Mouse (Mus musculus) CH12.LX (cell line): ENCODE results near the gene Mtmr10. TPM values are rescaled to one million over a fixed set of nuclear protein-coding genes. Genes with fewer than 3 reads are reported as not detected.

Source experiments
- DNase-seq: peaks from one replicate; pipeline ENCODE4 v3.0.0-alpha.2; 2013; ENCODE audit errors: extremely low read depth
- H3K27ac ChIP-seq: 2 replicates; pipeline ENCODE4 v1.5.1; 2012; ENCODE audit warnings: low read depth, mild to moderate bottlenecking, control low read depth, moderate library complexity; ENCODE audit not compliant: insufficient read depth
- H3K27me3 ChIP-seq: replicated peaks from 2 replicates; pipeline ENCODE3; 2012; ENCODE audit warnings: inconsistent platforms
- H3K36me3 ChIP-seq, 2 experiments: replicated peaks in 1 of 2; 2 replicates each; pipeline versions ENCODE3 to v1.6.1; 2012; ENCODE audit warnings: inconsistent platforms in 1 of 2, low read length in 1 of 2, mild to moderate bottlenecking in 1 of 2, mixed read lengths in 1 of 2, moderate library complexity in 1 of 2; ENCODE audit not compliant: control insufficient read depth in 1 of 2, insufficient read depth in 1 of 2
- H3K4me1 ChIP-seq, 2 experiments: 2 replicates each; pipeline ENCODE4 v1.6.1; 2012; ENCODE audit warnings: inconsistent platforms in 1 of 2, moderate library complexity in 1 of 2; ENCODE audit not compliant: insufficient read depth in 2 of 2, control insufficient read depth in 1 of 2
- H3K4me2 ChIP-seq: 2 replicates; pipeline ENCODE4 v1.6.1; 2012; ENCODE audit warnings: low read depth, mild to moderate bottlenecking, control low read depth; ENCODE audit not compliant: poor library complexity, insufficient read depth, severe bottlenecking
- H3K4me3 ChIP-seq, 3 experiments: fragments of 150-350 bp in 1 of 3; sonication (generic) in 1 of 3; replicated peaks in 1 of 3; 2 replicates each; pipeline versions ENCODE3 to v1.5.1; 2011 to 2012; ENCODE audit warnings: low read depth in 2 of 3, low read length in 2 of 3, mild to moderate bottlenecking in 2 of 3, moderate library complexity in 2 of 3, control low read depth in 1 of 3, improper control_type of control experiment in 1 of 3, inconsistent platforms in 1 of 3, mixed read lengths in 1 of 3; ENCODE audit not compliant: poor library complexity in 1 of 3
- H3K79me2 ChIP-seq: replicated peaks from 2 replicates; pipeline ENCODE4 v1.6.1; 2012; ENCODE audit warnings: mild to moderate bottlenecking, moderate library complexity; ENCODE audit not compliant: control insufficient read depth, poor library complexity, insufficient read depth, severe bottlenecking; ENCODE audit errors: extremely low read depth
- H3K9ac ChIP-seq: 2 replicates; pipeline ENCODE4 v1.6.1; 2012; ENCODE audit warnings: low read depth, mild to moderate bottlenecking, control low read depth, moderate library complexity; ENCODE audit not compliant: insufficient read depth
- H3K9me3 ChIP-seq: replicated peaks from 2 replicates; pipeline ENCODE3; 2012; ENCODE audit warnings: low read length, inconsistent platforms, mixed read lengths
- BHLHE40 ChIP-seq: IDR thresholded peaks from 2 replicates; pipeline ENCODE4 v1.6.1; 2011; ENCODE audit warnings: mild to moderate bottlenecking, low read depth, low read length, improper control_type of control experiment
- CTCF ChIP-seq, 2 experiments: IDR thresholded peaks in 1 of 2; conservative IDR thresholded peaks in 1 of 2; 2 replicates each; pipeline ENCODE4 v1.5.1; 2011 to 2012; ENCODE audit warnings: low read depth in 2 of 2, low read length in 2 of 2, improper control_type of control experiment in 1 of 2, inconsistent platforms in 1 of 2, mild to moderate bottlenecking in 1 of 2, moderate library complexity in 1 of 2
- EP300 ChIP-seq: IDR thresholded peaks from 2 replicates; pipeline ENCODE4 v1.6.1; 2011; ENCODE audit warnings: low read length, improper control_type of control experiment
- IRF4 ChIP-seq: IDR thresholded peaks from 2 replicates; pipeline ENCODE4 v1.6.1; 2014; ENCODE audit warnings: low read depth, mild to moderate bottlenecking, inconsistent platforms, low read length, improper control_type of control experiment
- JUND ChIP-seq: conservative IDR thresholded peaks from 2 replicates; pipeline ENCODE4 v1.6.1; 2011; ENCODE audit warnings: low read depth, low read length, improper control_type of control experiment
- MAZ ChIP-seq: IDR thresholded peaks from 2 replicates; pipeline ENCODE4 v1.6.1; 2012; ENCODE audit warnings: low read depth, mild to moderate bottlenecking, inconsistent platforms, low read length, improper control_type of control experiment, moderate library complexity
- MEF2A ChIP-seq: IDR thresholded peaks from 2 replicates; pipeline ENCODE4 v1.6.1; 2014; ENCODE audit warnings: low read depth, mild to moderate bottlenecking, inconsistent platforms, low read length, improper control_type of control experiment, borderline replicate concordance
- MXI1 ChIP-seq: IDR thresholded peaks from 2 replicates; pipeline ENCODE4 v1.6.1; 2011; ENCODE audit warnings: mild to moderate bottlenecking, low read depth, low read length, improper control_type of control experiment
- MYC ChIP-seq: IDR thresholded peaks from 2 replicates; pipeline ENCODE4 v1.6.1; 2011; ENCODE audit warnings: low read depth, mild to moderate bottlenecking, improper control_type of control experiment, low read length
- NELFE ChIP-seq: IDR thresholded peaks from 2 replicates; pipeline ENCODE4 v1.6.1; 2011; ENCODE audit warnings: low read depth, low read length, improper control_type of control experiment
- PAX5 ChIP-seq: IDR thresholded peaks from 2 replicates; pipeline ENCODE4 v1.6.1; 2012; ENCODE audit warnings: low read length, inconsistent platforms, mixed read lengths
- TBP ChIP-seq: conservative IDR thresholded peaks from 2 replicates; pipeline ENCODE4 v1.6.1; 2011; ENCODE audit warnings: low read depth, low read length, improper control_type of control experiment
- UBTF ChIP-seq: IDR thresholded peaks from 2 replicates; pipeline ENCODE4 v1.6.1; 2012; ENCODE audit warnings: low read depth, mild to moderate bottlenecking, inconsistent platforms, low read length, improper control_type of control experiment, moderate library complexity
- ZC3H11A ChIP-seq: IDR thresholded peaks from 2 replicates; pipeline ENCODE4 v1.6.1; 2012; ENCODE audit warnings: low read depth, mild to moderate bottlenecking, inconsistent platforms, low read length, improper control_type of control experiment
- ZKSCAN1 ChIP-seq: IDR thresholded peaks from 2 replicates; pipeline ENCODE4 v1.6.1; 2012; ENCODE audit warnings: low read depth, inconsistent platforms, low read length, improper control_type of control experiment, borderline replicate concordance
- dilution Hi-C: fragments of 300-500 bp; cut with MboI; formaldehyde crosslinking; loops from 2 replicates; pipeline ENCODE4 v1.14.3; 2020; ENCODE audit warnings: low sequenced_read_pairs; ENCODE audit not compliant: extremely low pct_unique_long_range_greater_than_20kb, extremely low pct_ligation_motif_present
- in situ Hi-C: fragments of 300-500 bp; cut with MboI; formaldehyde crosslinking; loops from 3 replicates; pipeline ENCODE4 v1.14.3; 2019; ENCODE audit warnings: low sequenced_read_pairs, low pct_ligation_motif_present, low pct_unique_long_range_greater_than_20kb, mixed read lengths
- polyA plus RNA-seq: library from polyadenylated mRNA; unstranded; fragments of >175 nt; gene quantifications from 2 replicates; pipeline ENCODE4 v1.2.1, GENCODE M21; 2012; ENCODE audit warnings: low read depth; ENCODE audit not compliant: insufficient read length
- total RNA-seq, 2 experiments: library from RNA; depleted of rRNA; stranded (reverse); fragments of 300-350 nt in 1 of 2; fragments of >200 nt in 1 of 2; gene quantifications; 2 replicates each; pipeline ENCODE4 v1.2.3; 2012 to 2014

Mtmr10 gene
- total and polyA plus RNA-seq, 3 experiments: 1.8 to 2.1 (median 2.0) TPM

DNA sequence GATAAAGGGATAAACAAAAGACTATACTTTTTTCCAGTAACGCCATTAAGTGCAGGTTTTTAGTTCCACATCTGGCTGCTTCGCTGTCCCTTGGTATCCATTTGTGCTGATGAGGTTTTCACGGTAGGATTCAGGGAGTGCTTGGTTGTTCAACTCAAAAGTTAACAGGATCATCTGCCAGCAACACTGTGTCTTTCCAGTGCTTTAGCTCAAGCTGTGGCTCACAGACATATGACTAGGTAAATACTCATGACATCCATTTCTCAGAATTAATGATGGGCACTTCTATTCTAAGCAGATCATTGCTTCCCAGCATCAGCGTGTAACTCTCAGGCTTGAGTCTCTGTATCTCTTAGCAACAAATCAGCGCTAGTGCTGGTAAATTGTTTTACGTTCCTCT is 43.1 kb upstream of the Mtmr10 start:
- H3K79me2 ChIP-seq: no peaks in the 10 kb centered on the region
- TF ChIP-seq NELFE (no peak), PAX5 (no peak), EP300 (no peak)
- no peaks in the 10 kb centered on the region for H3K27me3 ChIP-seq
- no peak overlapping the region for H3K4me2 ChIP-seq
- in situ Hi-C loops (loop anchor here (5.0 kb wide), 1 partner anchor 38 kb away; no protein-coding TSS in a partner anchor), dilution Hi-C loops (no loop called here)
- no peak for DNase-seq
- peaks cover 0 to 75% of the 10 kb centered on the region in 2 experiments for H3K36me3 ChIP-seq
- H3K4me1 ChIP-seq: no peaks in the 10 kb centered on the region
- no peak overlapping the region for H3K27ac ChIP-seq
- H3K9me3 ChIP-seq: no peaks in the 10 kb centered on the region
- H3K9ac ChIP-seq: no peak overlapping the region
- no peak overlapping the region for H3K4me3 ChIP-seq

- in situ Hi-C loops (no loop called here), dilution Hi-C loops (no loop called here)
- Histone ChIP-seq H3K36me3 (peaks cover 4 to 77% of the 10 kb centered on the region in 2 experiments), H3K9ac (no peak overlapping the region), H3K79me2 (no peaks in the 10 kb centered on the region), H3K4me1 (no peaks in the 10 kb centered on the region), H3K9me3 (no peaks in the 10 kb centered on the region), H3K27ac (no peak overlapping the region), H3K27me3 (no peaks in the 10 kb centered on the region), H3K4me2 (no peak overlapping the region), H3K4me3 (no peak overlapping the region)
- TF ChIP-seq EP300 (no peak), NELFE (no peak), TBP (no peak), IRF4 (no peak), CTCF (conservative IDR thresholded peaks at IDR 0.05 in 1 of 2, IDR thresholded peaks at IDR 0.05 in 1 of 2; ENCODE audit: low read depth in 2 of 2, low read length in 2 of 2) (no peak), ZC3H11A (no peak), PAX5 (no peak), BHLHE40 (no peak), UBTF (no peak), MYC (no peak), ZKSCAN1 (no peak), MAZ (no peak)
- DNase-seq: no peak
Observed at GRCm38 (mm10) chr7:64246713-64247112, 40.7 kb upstream of the Mtmr10 start.

DNA sequence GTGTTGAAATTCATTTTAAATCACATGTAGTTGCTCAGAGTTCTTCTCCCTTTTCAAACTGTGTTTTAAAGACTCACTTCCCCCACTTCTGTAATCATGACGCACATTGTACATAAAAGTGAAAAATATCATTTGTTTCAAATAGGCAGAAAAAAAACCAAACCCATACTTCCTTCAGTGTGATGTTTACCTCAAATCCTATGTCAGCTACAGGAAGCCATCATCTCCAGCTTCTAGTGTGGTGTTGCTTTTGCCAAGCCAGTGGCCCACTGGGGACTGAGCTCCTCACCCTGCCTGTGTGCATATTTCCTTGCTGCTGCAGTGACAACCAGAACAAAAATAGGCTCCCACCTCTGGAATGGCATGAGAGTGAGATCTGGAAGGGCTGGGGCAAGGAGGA is 39.1 kb upstream of the Mtmr10 start:
- no peak for DNase-seq
- in situ Hi-C loops (no loop called here), dilution Hi-C loops (no loop called here)
- Histone ChIP-seq H3K27ac (no peak overlapping the region), H3K4me3 (no peak overlapping the region), H3K36me3 (peaks cover 4 to 80% of the 10 kb centered on the region in 2 experiments), H3K4me2 (no peak overlapping the region), H3K9ac (no peak overlapping the region), H3K79me2 (no peaks in the 10 kb centered on the region), H3K4me1 (no peaks in the 10 kb centered on the region), H3K9me3 (no peaks in the 10 kb centered on the region), H3K27me3 (no peaks in the 10 kb centered on the region)
- TF ChIP-seq UBTF: no peak
- TF ChIP-seq MXI1: no peak
- no peak for TF ChIP-seq CTCF (conservative IDR thresholded peaks at IDR 0.05 in 1 of 2, IDR thresholded peaks at IDR 0.05 in 1 of 2; ENCODE audit: low read depth in 2 of 2, low read length in 2 of 2)
- no peak for TF ChIP-seq MEF2A
- TF ChIP-seq JUND: no peak
